Mouse (Mus musculus) stomach, postnatal 0 days (tissue): ENCODE data around the gene Mrpl39. TPM values are rescaled to one million over a fixed set of nuclear protein-coding genes. Genes with fewer than 3 reads are reported as not detected.

Experiments used
- ATAC-seq: fragments of 200-750 bp; cut with Nextera tagmentation; 2 replicates; pipeline ENCODE4 v1.8.0; 2017; ENCODE audit not compliant: low FRiP score, low TSS enrichment
- DNase-seq: peaks from one replicate; pipeline ENCODE4 v3.0.0-alpha.2; 2016; ENCODE audit warnings: low spot score
- H3K27ac ChIP-seq: fragments of 300-500 bp; sonication (generic); replicated peaks from 2 replicates; pipeline ENCODE4 v1.5.1; 2014; ENCODE audit warnings: mild to moderate bottlenecking, control low read depth
- H3K27me3 ChIP-seq: fragments of 300-500 bp; sonication (generic); 2 replicates; pipeline ENCODE4 v1.6.1; 2014; ENCODE audit warnings: low read length; ENCODE audit not compliant: control insufficient read depth, insufficient read depth
- H3K36me3 ChIP-seq: fragments of 300-500 bp; sonication (generic); 2 replicates; pipeline ENCODE4 v1.6.1; 2014; ENCODE audit warnings: low read length, mixed read lengths; ENCODE audit not compliant: control insufficient read depth, insufficient read depth
- H3K4me1 ChIP-seq: fragments of 300-500 bp; sonication (generic); replicated peaks from 2 replicates; pipeline ENCODE4 v1.6.1; 2014; ENCODE audit warnings: antibody characterized with exemption; ENCODE audit not compliant: control insufficient read depth, insufficient read depth
- H3K4me2 ChIP-seq: fragments of 300-500 bp; sonication (generic); replicated peaks from 2 replicates; pipeline ENCODE4 v1.6.1; 2014; ENCODE audit warnings: low read depth, mild to moderate bottlenecking, control low read depth, moderate library complexity
- H3K4me3 ChIP-seq: fragments of 300-500 bp; sonication (generic); 2 replicates; pipeline ENCODE4 v1.5.1; 2014; ENCODE audit warnings: low read depth, low read length, control low read depth
- H3K9ac ChIP-seq: fragments of 300-500 bp; sonication (generic); 2 replicates; pipeline ENCODE4 v1.6.1; 2014; ENCODE audit warnings: mild to moderate bottlenecking, low read length, control low read depth, mixed read lengths
- H3K9me3 ChIP-seq: fragments of 300-500 bp; sonication (generic); 2 replicates; pipeline ENCODE4 v1.6.1; 2016; ENCODE audit warnings: low read length; ENCODE audit not compliant: control insufficient read depth
- CTCF ChIP-seq: IDR thresholded peaks from 2 replicates; pipeline ENCODE4 v1.5.1; 2016; ENCODE audit warnings: antibody characterized with exemption, low read depth, mild to moderate bottlenecking, moderate library complexity
- EP300 ChIP-seq: optimal IDR thresholded peaks from 2 replicates; pipeline ENCODE3; 2016; ENCODE audit warnings: antibody characterized with exemption
- WGBS: fragments of 180-500 bp; shearing (Covaris S2); extraction: QIAGEN DNeasy Blood & Tissue Kit; methylation state at CpG from one replicate; pipeline ENCODE4 v1.1.7; 2014; 5-methylcytosine and 5-hydroxymethylcytosine counted together
- microRNA counts: library from miRNA; unstranded; fragments of <30 nt; microRNA quantifications from one replicate; lab custom pipeline; 2015
- microRNA-seq: library from miRNA; unstranded; fragments of <30 nt; microRNA quantifications from one replicate; pipeline ENCODE4, GENCODE M21; 2016
- polyA plus RNA-seq: library from polyadenylated mRNA; unstranded; fragments of >200 nt; fragmentation: Nextera tagmentation; extraction: Ambion mirVana; gene quantifications from 2 replicates; pipeline ENCODE4 v1.2.1, GENCODE M21; 2015

Gene Mrpl39
- polyA plus RNA-seq, 1 experiment from 2014 or later: 31.2 TPM

- no peaks in the 10 kb centered on the region for H3K9me3 ChIP-seq
- no peaks in the 10 kb centered on the region for H3K27me3 ChIP-seq
- ATAC-seq: no peak
- H3K4me2 ChIP-seq: no peak overlapping the region
- no peak for DNase-seq
- H3K4me3 ChIP-seq: no peak overlapping the region
- 55% methylated on average over 5 of the region's 5 CpGs for WGBS
- H3K36me3 ChIP-seq: no peaks in the 10 kb centered on the region
- no peak overlapping the region for H3K9ac ChIP-seq
- TF ChIP-seq CTCF (no peak), EP300 (no peak)
- H3K4me1 ChIP-seq: no peaks in the 10 kb centered on the region
- no peak overlapping the region for H3K27ac ChIP-seq
These were observed 54.8 kb downstream of the Mrpl39 start for GRCm38 (mm10) chr16:84680760-84681159.

- no peak overlapping the region for H3K27ac ChIP-seq
- no peak overlapping the region for H3K4me2 ChIP-seq
- DNase-seq: no peak
- H3K9me3 ChIP-seq: no peaks in the 10 kb centered on the region
- H3K27me3 ChIP-seq: no peaks in the 10 kb centered on the region
- no peak overlapping the region for H3K9ac ChIP-seq
- 87% methylated on average over 3 of the region's 3 CpGs for WGBS
- ATAC-seq: no peak
- TF ChIP-seq CTCF: no peak
- TF ChIP-seq EP300: no peak
- H3K36me3 ChIP-seq: no peaks in the 10 kb centered on the region
- H3K4me1 ChIP-seq: no peaks in the 10 kb centered on the region
- no peak overlapping the region for H3K4me3 ChIP-seq
These were observed 58.2 kb downstream of the Mrpl39 start for GRCm38 (mm10) chr16:84677292-84677691.

MicroRNAs encoded within 50 kb of the gene (microRNA counts, 519-probe panel; counts per million panel counts)
- microRNA mmu-miR-155 (lab: Ali Mortazavi, UCI): not detected

Small RNA genes lying within 50 kb of the gene (microRNA-seq; reads per million reads assigned to microRNA genes)
- gene Mir155: 64.6 reads per million, percentile 38 among the genes with 10 or more reads in this experiment

Other genes with a start within 250 kb of the Mrpl39 start
- not detected in 2 replicates for gene A730009L09Rik, start 220.6 kb downstream of the Mrpl39 start, polyA plus RNA-seq
- gene Jam2, start 38.4 kb upstream of the Mrpl39 start, polyA plus RNA-seq: 6.3 and 6.4 TPM in 2 replicates
- 10.8 and 11.1 TPM in 2 replicates for gene Gabpa, start 99.2 kb upstream of the Mrpl39 start, polyA plus RNA-seq
- gene Atp5j, start 99.9 kb upstream of the Mrpl39 start, polyA plus RNA-seq: 956 and 984 TPM in 2 replicates